Mouse (Mus musculus) heart, postnatal 25 days (tissue): ENCODE results near the gene Wee2. TPM values are rescaled to one million over a fixed set of nuclear protein-coding genes. Genes with fewer than 3 reads are reported as not detected.
A peak's percentile ranks its signal among the peaks of the same experiment; 100 is the strongest.

Source experiments
- DNase-seq: peaks from one replicate; pipeline ENCODE4 v3.0.0; 2022; ENCODE audit warnings: low spot score
- intact Hi-C: fragments of 180-260 bp; cut with DNase I; formaldehyde crosslinking; loops from one replicate; pipeline ENCODE4 v1.15.1; 2025
- total RNA-seq, 2 experiments: library from RNA; stranded (reverse); gene quantifications; 2 replicates each; pipeline ENCODE4 v1.2.3; 2021

The Wee2 gene
- total RNA-seq, 2 experiments from 2014 or later = not detected

GRCm38 (mm10) chr6:40434697-40435096 is 4.2 kb upstream of the Wee2 start:
- intact Hi-C loops = no loop called here
- no peak for DNase-seq

- no peak for DNase-seq
- intact Hi-C loops = loop anchor here (2.0 kb wide), 1 partner anchor 35 kb away; the partner anchor contains the start of gene Ssbp1
Measured at GRCm38 (mm10) chr6:40435151-40436046, 3.5 kb upstream of the Wee2 start.

GRCm38 (mm10) chr6:40436047-40436483 is 2.8 kb upstream of the Wee2 start, which contains the start of gene E330009J07Rik:
Gene E330009J07Rik (minus strand): TSS chr6:40436135.
- DNase-seq = peak; percentile 59
- intact Hi-C loops = loop anchor here (2.0 kb wide), 1 partner anchor 35 kb away; the partner anchor contains the start of gene Ssbp1

- intact Hi-C loops = no loop called here
- no peak for DNase-seq
Measured at GRCm38 (mm10) chr6:40439731-40440130, 843 bp downstream of the Wee2 start.

- intact Hi-C loops = no loop called here
- DNase-seq = no peak
Measured at GRCm38 (mm10) chr6:40441276-40441675, 2.4 kb downstream of the Wee2 start.

- DNase-seq = no peak
- intact Hi-C loops = no loop called here
Measured at GRCm38 (mm10) chr6:40441755-40442154, 2.9 kb downstream of the Wee2 start.

GRCm38 (mm10) chr6:40443281-40443928 is 4.5 kb downstream of the Wee2 start:
- DNase-seq = no peak

GRCm38 (mm10) chr6:40448626-40449025 is 9.7 kb downstream of the Wee2 start:
- intact Hi-C loops = no loop called here

More at GRCm38 (mm10) chr6:40443281-40443928, 4.5 kb downstream of the Wee2 start:
- intact Hi-C loops = no loop called here

GRCm38 (mm10) chr6:40454436-40455041 is 15.7 kb downstream of the Wee2 start:
- DNase-seq = no peak
- intact Hi-C loops = no loop called here

More at GRCm38 (mm10) chr6:40448626-40449025, 9.7 kb downstream of the Wee2 start:
- DNase-seq = no peak

GRCm38 (mm10) chr6:40465710-40466109 is 26.8 kb downstream of the Wee2 start:
- no peak for DNase-seq
- intact Hi-C loops = loop anchor here (5.0 kb wide), 1 partner anchor 653 kb away; the partner anchor contains the start of gene Mrps33

GRCm38 (mm10) chr6:40470916-40471719 is 32.2 kb downstream of the Wee2 start, which contains the start of gene Ssbp1:
Gene Ssbp1 (plus strand): TSS chr6:40471352.
- intact Hi-C loops = loop anchor here (1.0 to 2.0 kb wide), 2 partner anchors 34 to 146 kb away; partner anchors contain the start of genes Agk and E330009J07Rik
- peak; percentile 84 for DNase-seq

GRCm38 (mm10) chr6:40471720-40472010 is 32.8 kb downstream of the Wee2 start:
- no peak for DNase-seq
- intact Hi-C loops = loop anchor here (1.0 to 2.0 kb wide), 2 partner anchors 35 to 146 kb away; partner anchors contain the start of genes Agk and E330009J07Rik

GRCm38 (mm10) chr6:40476132-40476531 is 37.2 kb downstream of the Wee2 start:
- intact Hi-C loops = no loop called here
- DNase-seq = no peak

GRCm38 (mm10) chr6:40479705-40480104 is 40.8 kb downstream of the Wee2 start:
- no peak for DNase-seq
- intact Hi-C loops = loop anchor here (5.0 kb wide), 1 partner anchor 208 kb away; no protein-coding TSS in a partner anchor

- no peak for DNase-seq
- intact Hi-C loops = loop anchor here (5.0 kb wide), 1 partner anchor 205 kb away; no protein-coding TSS in a partner anchor
Measured at GRCm38 (mm10) chr6:40482318-40482717, 43.4 kb downstream of the Wee2 start.

GRCm38 (mm10) chr6:40490933-40491332 is 52.0 kb downstream of the Wee2 start, which contains the start of gene Tas2r137:
Gene Tas2r137 (plus strand): TSS chr6:40491233.
- intact Hi-C loops = no loop called here
- no peak for DNase-seq

- DNase-seq = no peak
- intact Hi-C loops = no loop called here
Measured at GRCm38 (mm10) chr6:40493229-40493628, 54.3 kb downstream of the Wee2 start, which contains the start of gene Tas2r108. Gene Tas2r108 (plus strand): TSS chr6:40493529.
